Mouse (Mus musculus) cerebellum, adult (tissue): ENCODE measurements around the gene Fscn3.

Experiments
- ATAC-seq: cut with Nextera tagmentation; 2 replicates; pipeline ENCODE4 v1.9.2; 2017; ENCODE audit warnings: mild to moderate bottlenecking, moderate library complexity, mixed read lengths; ENCODE audit not compliant: insufficient number of reproducible peaks, low FRiP score, low TSS enrichment

Fscn3 gene

GRCm38 (mm10) chr6:28480752-28481492 lies 53.3 kb downstream of the Fscn3 start:
- ATAC-seq = no peak; the same call in 1 of the 2 replicates

DNA sequence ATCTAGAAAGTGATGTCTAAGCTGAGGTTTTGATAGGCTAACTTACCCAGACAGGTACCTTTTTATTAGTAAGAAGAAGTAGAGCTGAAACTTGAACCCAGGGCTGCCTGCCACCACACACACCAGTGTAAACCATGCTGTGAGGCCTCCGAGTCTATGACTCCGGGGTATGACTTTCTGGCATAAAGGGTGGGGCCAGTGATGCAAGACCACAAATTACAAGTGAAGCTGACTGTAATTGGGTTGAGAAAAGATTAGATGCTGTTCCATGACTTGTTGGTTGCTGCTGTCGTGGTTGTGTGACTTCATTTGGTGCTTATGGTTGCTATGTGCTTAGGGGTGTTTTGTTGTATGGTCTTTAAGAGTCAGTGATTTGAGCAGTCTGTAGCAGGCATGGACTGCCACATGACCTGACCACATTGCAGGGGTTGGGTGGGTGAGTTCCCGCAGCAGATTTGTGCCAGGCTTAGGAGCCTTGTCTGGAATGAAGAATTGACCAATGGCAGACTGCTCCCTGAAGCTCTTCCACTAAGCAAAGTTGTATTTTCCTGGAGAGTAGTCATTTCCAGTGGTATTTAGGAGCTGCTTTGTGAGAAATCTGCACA lies 55.2 kb downstream of the Fscn3 start:
- no peak for ATAC-seq

GRCm38 (mm10) chr6:28486008-28486407 lies 58.4 kb downstream of the Fscn3 start:
- no peak for ATAC-seq

DNA sequence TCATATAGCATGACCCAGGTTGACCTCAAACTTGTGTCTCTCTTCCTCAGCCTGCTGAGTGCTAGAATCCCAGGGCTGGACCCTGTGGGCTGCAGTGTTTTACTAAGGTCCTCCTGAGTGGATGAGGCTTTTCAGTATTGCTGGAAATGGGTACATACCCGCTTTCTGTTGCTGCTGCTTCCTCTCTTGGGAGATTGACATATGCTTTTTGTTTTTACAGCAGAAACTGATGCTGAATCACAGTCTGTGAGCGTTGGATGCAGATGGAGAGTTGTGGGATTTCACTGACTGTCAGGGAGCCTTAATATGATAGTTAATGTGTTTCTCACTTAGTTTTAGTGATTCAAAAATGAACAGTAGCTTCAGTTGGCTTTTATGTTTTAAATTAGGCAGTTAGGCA lies 58.9 kb downstream of the Fscn3 start:
- no peak for ATAC-seq

GRCm38 (mm10) chr6:28486905-28487304 lies 59.3 kb downstream of the Fscn3 start:
- no peak for ATAC-seq
